Comparison of ENCODE assay signal across 8 mouse cellular contexts in the genomic region with DNA sequence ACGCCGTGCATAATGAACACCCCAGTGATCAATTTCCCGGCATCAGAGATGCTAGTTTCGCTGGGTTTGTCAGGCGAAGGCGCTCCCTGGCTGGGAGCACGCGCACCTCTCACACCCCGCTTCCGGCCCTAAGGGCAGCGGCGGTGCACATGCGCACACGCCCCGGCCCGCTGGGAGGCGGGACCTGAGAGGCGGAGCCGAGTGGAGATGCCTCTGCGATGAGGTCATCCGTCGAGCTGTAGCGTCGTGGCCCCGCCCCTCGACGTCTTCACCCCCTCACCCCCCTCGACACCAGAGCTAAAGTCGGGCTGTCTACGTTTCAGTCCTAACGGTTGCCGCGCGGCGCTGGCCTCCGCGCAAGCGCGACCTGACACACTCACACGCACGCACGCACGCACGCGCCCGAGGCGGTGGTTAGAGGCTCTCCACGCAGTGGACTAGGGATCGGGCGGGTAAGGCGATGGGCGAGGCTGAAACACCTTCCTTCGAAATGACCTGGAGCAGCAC. TPM values are rescaled to one million over a fixed set of nuclear protein-coding genes. Genes with fewer than 3 reads are reported as not detected.
A peak's percentile ranks its signal among the peaks of the same experiment; 100 is the strongest.
DNase-seq lines count a peak whose midpoint lies in the region; ATAC-seq and TF ChIP-seq lines count a peak whose summit lies in the region.

No protein-coding gene starts in this region.

- peak overlapping the region; percentile 64 for H3K9ac ChIP-seq in ES-Bruce4 (ENCODE audit: low read depth, poor library complexity, severe bottlenecking)
- H3K9ac ChIP-seq in forebrain, embryonic 13.5 days = peak overlapping the region; percentile 90

- no peak overlapping the region for H3K27ac ChIP-seq in ES-Bruce4 (ENCODE audit: insufficient read depth, low read length)
- H3K27ac ChIP-seq in forebrain, embryonic 13.5 days = peak overlapping the region; percentile 83

- peak; percentile 78 for ATAC-seq in cerebellum, adult (ENCODE audit: insufficient number of reproducible peaks, low FRiP score, low TSS enrichment)
- peak; percentile 94 for ATAC-seq in forebrain, embryonic 13.5 days
- peak; percentile 85 for ATAC-seq in neutrophil, adult 5-6 weeks (ENCODE audit: extremely low read depth, insufficient number of reproducible peaks, low FRiP score, poor library complexity, severe bottlenecking)

- no peaks in the 10 kb centered on the region for H3K9me3 ChIP-seq in ES-Bruce4 (replicated peaks; ENCODE audit: control insufficient read depth, insufficient read depth, low read length, poor library complexity, severe bottlenecking)
- no peaks in the 10 kb centered on the region for H3K9me3 ChIP-seq in forebrain, embryonic 13.5 days (replicated peaks)

- TF ChIP-seq POLR2A in ES-Bruce4 (IDR thresholded peaks at IDR 0.05; ENCODE audit: insufficient read depth, low read length) = peak; percentile 42
- peak; percentile 86 for TF ChIP-seq POLR2A in lung, adult 2 months (IDR thresholded peaks at IDR 0.05; ENCODE audit: borderline replicate concordance, extremely low read depth, low read depth, low read length)

- DNase-seq in heart, postnatal 14 days = peak; percentile 96
- peak; percentile 93 to 96 for DNase-seq in layer of hippocampus, adult 18-20 months (ENCODE audit: low spot score in 2 of 2)
- peak; percentile 91 for DNase-seq in lung, adult 2 months
- DNase-seq in thymus, adult 18-20 months = peak; percentile 93 to 95

- WGBS in forebrain, embryonic 13.5 days = 0% methylated on average over 53 of the region's 53 CpGs
- whole genome bisulfite sequencing in lung, adult 2 months = under 1% methylated on average over 53 of the region's 53 CpGs

- no peaks in the 10 kb centered on the region for H3K27me3 ChIP-seq in ES-Bruce4 (ENCODE audit: control insufficient read depth, insufficient read depth, low read length, poor library complexity, severe bottlenecking)
- peaks cover 38% of the 10 kb centered on the region for H3K27me3 ChIP-seq in forebrain, embryonic 13.5 days

- TF ChIP-seq CTCF in ES-Bruce4 (IDR thresholded peaks at IDR 0.05; ENCODE audit: low read depth, low read length) = no peak
- no peak for TF ChIP-seq CTCF in lung, adult 2 months (IDR thresholded peaks at IDR 0.05; ENCODE audit: insufficient read depth, low read length)

- TF ChIP-seq EP300 in ES-Bruce4 (IDR thresholded peaks at IDR 0.05; ENCODE audit: insufficient read depth, low read depth, low read length) = 0 out of 2 replicates have a peak, but pooled peaks have one; percentile 39

- peaks cover 3% of the 10 kb centered on the region for H3K4me1 ChIP-seq in ES-Bruce4 (ENCODE audit: control insufficient read depth, insufficient read depth, low read length)
- peaks cover 54% of the 10 kb centered on the region for H3K4me1 ChIP-seq in forebrain, embryonic 13.5 days
- peaks cover 19% of the 10 kb centered on the region for H3K4me1 ChIP-seq in lung, adult 2 months (ENCODE audit: control insufficient read depth, insufficient read depth, low read length)

- H3K4me2 ChIP-seq in forebrain, embryonic 13.5 days = peak overlapping the region; percentile 75

- peaks cover 23% of the 10 kb centered on the region for H3K36me3 ChIP-seq in ES-Bruce4 (ENCODE audit: control insufficient read depth, insufficient read depth, low read length, poor library complexity, severe bottlenecking)
- H3K36me3 ChIP-seq in forebrain, embryonic 13.5 days (ENCODE audit: poor library complexity, severe bottlenecking) = peaks cover 25% of the 10 kb centered on the region

- H3K4me3 ChIP-seq in ES-Bruce4 (ENCODE audit: low read depth, low read length) = peak overlapping the region; percentile 64
- H3K4me3 ChIP-seq in forebrain, embryonic 13.5 days = peak overlapping the region; percentile 74
- peak overlapping the region; percentile 94 for H3K4me3 ChIP-seq in lung, adult 2 months (replicated peaks; ENCODE audit: extremely low read depth, low read depth, low read length)

- intact Hi-C loops in heart, postnatal 14 days (cut with DNase I) = no loop called here

RNA-seq across cellular contexts. Expression of gene Rassf1, which starts 3.0 kb away (rescaled TPM):
- 23.7 and 24.8 TPM in 2 replicates for polyA plus RNA-seq in ES-Bruce4 (2011; ENCODE audit: insufficient read depth, insufficient read length, low read depth, missing spikeins)
- polyA plus RNA-seq in forebrain, embryonic 13.5 days (2015; fragmentation: Nextera tagmentation; extraction: Ambion mirVana) = 39.3 and 43.2 TPM in 2 replicates
- total RNA-seq in heart, postnatal 14 days (2021) = 10 to 100 TPM; 23.6 to 24.5 TPM
- total RNA-seq in layer of hippocampus, adult 18-20 months (2021) = 10 to 100 TPM; 16.3 to 18.1 TPM
- polyA plus RNA-seq in lung, adult 2 months (2012; rRNA removed) = 43.7 and 45.5 TPM in 2 replicates
- 70.8 and 78.2 TPM in 2 replicates for total RNA-seq in neutrophil, adult 5-6 weeks (2017)

RNA-seq across cellular contexts. Expression of gene Zmynd10, which starts 7.3 kb away (rescaled TPM):
- polyA plus RNA-seq in ES-Bruce4 (2011; ENCODE audit: insufficient read depth, insufficient read length, low read depth, missing spikeins) = not detected in 2 replicates
- polyA plus RNA-seq in forebrain, embryonic 13.5 days (2015; fragmentation: Nextera tagmentation; extraction: Ambion mirVana) = 2.0 and 4.0 TPM in 2 replicates
- not detected for total RNA-seq in heart, postnatal 14 days (2021)
- total RNA-seq in layer of hippocampus, adult 18-20 months (2021) = 1 to 10 TPM; 5.7 to 6.2 TPM
- 12.8 and 13.2 TPM in 2 replicates for polyA plus RNA-seq in lung, adult 2 months (2012; rRNA removed)
- 0.86 TPM in 1 of 2 replicates, not detected in the other for total RNA-seq in neutrophil, adult 5-6 weeks (2017)

RNA-seq across cellular contexts. Expression of gene Tusc2, which starts 8.7 kb away (rescaled TPM):
- 23.5 and 25.3 TPM in 2 replicates for polyA plus RNA-seq in ES-Bruce4 (2011; ENCODE audit: insufficient read depth, insufficient read length, low read depth, missing spikeins)
- polyA plus RNA-seq in forebrain, embryonic 13.5 days (2015; fragmentation: Nextera tagmentation; extraction: Ambion mirVana) = 80.7 and 84.8 TPM in 2 replicates
- 10 to 100 TPM; 27.5 to 27.9 TPM for total RNA-seq in heart, postnatal 14 days (2021)
- 10 to 100 TPM; 86.2 to 86.5 TPM for total RNA-seq in layer of hippocampus, adult 18-20 months (2021)
- 46.0 and 46.7 TPM in 2 replicates for polyA plus RNA-seq in lung, adult 2 months (2012; rRNA removed)
- 20.4 and 23.9 TPM in 2 replicates for total RNA-seq in neutrophil, adult 5-6 weeks (2017)

RNA-seq across cellular contexts. Expression of gene Nprl2, which starts 12.3 kb away (rescaled TPM):
- polyA plus RNA-seq in ES-Bruce4 (2011; ENCODE audit: insufficient read depth, insufficient read length, low read depth, missing spikeins) = 32.3 and 32.7 TPM in 2 replicates
- 59.0 and 61.9 TPM in 2 replicates for polyA plus RNA-seq in forebrain, embryonic 13.5 days (2015; fragmentation: Nextera tagmentation; extraction: Ambion mirVana)
- total RNA-seq in heart, postnatal 14 days (2021) = 10 to 100 TPM; 13.6 to 17.1 TPM
- 10 to 100 TPM; 40.6 to 44.5 TPM for total RNA-seq in layer of hippocampus, adult 18-20 months (2021)
- 24.8 and 31.3 TPM in 2 replicates for polyA plus RNA-seq in lung, adult 2 months (2012; rRNA removed)
- total RNA-seq in neutrophil, adult 5-6 weeks (2017) = 29.4 and 36.7 TPM in 2 replicates

RNA-seq across cellular contexts. Expression of gene Cyb561d2, which starts 12.4 kb away (rescaled TPM):
- 7.7 and 9.2 TPM in 2 replicates for polyA plus RNA-seq in ES-Bruce4 (2011; ENCODE audit: insufficient read depth, insufficient read length, low read depth, missing spikeins)
- polyA plus RNA-seq in forebrain, embryonic 13.5 days (2015; fragmentation: Nextera tagmentation; extraction: Ambion mirVana) = 23.2 and 25.7 TPM in 2 replicates
- 1 to 10 TPM; 3.4 to 4.9 TPM for total RNA-seq in heart, postnatal 14 days (2021)
- 10 to 100 TPM; 15.4 to 17.2 TPM for total RNA-seq in layer of hippocampus, adult 18-20 months (2021)
- polyA plus RNA-seq in lung, adult 2 months (2012; rRNA removed) = 35.6 and 37.1 TPM in 2 replicates
- total RNA-seq in neutrophil, adult 5-6 weeks (2017) = 9.2 and 11.7 TPM in 2 replicates
